Mouse (Mus musculus) MEL (cell line): Measurements from ENCODE around the gene Tpsg1. TPM values are rescaled to one million over a fixed set of nuclear protein-coding genes. Genes with fewer than 3 reads are reported as not detected.

Source experiments
- DNase-seq: peaks from one replicate; pipeline ENCODE4 v3.0.0; 2011; ENCODE audit warnings: low read depth, low spot score
- H3K27ac ChIP-seq: 2 replicates; pipeline ENCODE4 v1.5.1; 2012; ENCODE audit warnings: low read depth, mild to moderate bottlenecking, control low read depth, low read length, moderate library complexity; ENCODE audit not compliant: control insufficient read depth
- H3K27me3 ChIP-seq, 2 experiments: fragments of 150-350 bp in 1 of 2; sonication (generic) in 1 of 2; 2 replicates each; pipeline ENCODE4 v1.6.1; 2012; ENCODE audit warnings: low read length in 2 of 2, mild to moderate bottlenecking in 2 of 2, improper control_type of control experiment in 1 of 2, moderate library complexity in 1 of 2; ENCODE audit not compliant: insufficient read depth in 2 of 2, control insufficient read depth in 1 of 2
- H3K36me3 ChIP-seq, 2 experiments: 2 replicates each; pipeline ENCODE4 v1.6.1; 2012 to 2014; ENCODE audit warnings: low read length in 2 of 2, improper control_type of control experiment in 1 of 2, inconsistent platforms in 1 of 2, mild to moderate bottlenecking in 1 of 2; ENCODE audit not compliant: insufficient read depth in 2 of 2, control insufficient read depth in 1 of 2
- H3K4me1 ChIP-seq, 2 experiments: fragments of 150-350 bp in 1 of 2; sonication (generic) in 1 of 2; 2 replicates each; pipeline ENCODE4 v1.6.1; 2012; ENCODE audit warnings: low read length in 2 of 2, improper control_type of control experiment in 1 of 2, mild to moderate bottlenecking in 1 of 2; ENCODE audit not compliant: insufficient read depth in 2 of 2, control insufficient read depth in 1 of 2
- H3K4me3 ChIP-seq, 2 experiments: fragments of 150-350 bp in 1 of 2; sonication (generic) in 1 of 2; 2 replicates each; pipeline ENCODE4 v1.5.1; 2012; ENCODE audit warnings: low read depth in 2 of 2, low read length in 2 of 2, mild to moderate bottlenecking in 2 of 2, moderate library complexity in 2 of 2, control low read depth in 1 of 2, improper control_type of control experiment in 1 of 2; ENCODE audit not compliant: control insufficient read depth in 1 of 2, insufficient read depth in 1 of 2
- H3K79me2 ChIP-seq: 2 replicates; pipeline ENCODE4 v1.6.1; 2012; ENCODE audit warnings: mild to moderate bottlenecking, low read length, moderate library complexity; ENCODE audit not compliant: control insufficient read depth, poor library complexity, insufficient read depth
- H3K9ac ChIP-seq: 2 replicates; pipeline ENCODE4 v1.6.1; 2012; ENCODE audit warnings: low read depth, mild to moderate bottlenecking, control low read depth, low read length, moderate library complexity; ENCODE audit not compliant: control insufficient read depth, poor library complexity, severe bottlenecking
- H3K9me3 ChIP-seq: fragments of 150-350 bp; sonication (generic); replicated peaks from 2 replicates; pipeline ENCODE4 v1.6.1; 2012; ENCODE audit warnings: mild to moderate bottlenecking, low read length, improper control_type of control experiment, moderate library complexity; ENCODE audit not compliant: insufficient read depth
- BHLHE40 ChIP-seq: IDR thresholded peaks from 2 replicates; pipeline ENCODE4 v1.6.1; 2012; ENCODE audit warnings: low read depth, mild to moderate bottlenecking, inconsistent platforms, low read length, improper control_type of control experiment, borderline replicate concordance
- CTCF ChIP-seq, 3 experiments: IDR thresholded peaks in 2 of 3; conservative IDR thresholded peaks in 1 of 3; 2 replicates each; pipeline ENCODE4 v1.5.1; 2011 to 2012; ENCODE audit warnings: low read length in 3 of 3, low read depth in 2 of 3, mild to moderate bottlenecking in 2 of 3, improper control_type of control experiment in 1 of 3, inconsistent platforms in 1 of 3, mixed read lengths in 1 of 3, moderate library complexity in 1 of 3; ENCODE audit not compliant: control insufficient read depth in 1 of 3, insufficient read depth in 1 of 3, poor library complexity in 1 of 3, severe bottlenecking in 1 of 3
- EP300 ChIP-seq, 2 experiments: IDR thresholded peaks; 2 replicates each; pipeline ENCODE4 v1.6.1; 2011; ENCODE audit warnings: improper control_type of control experiment in 2 of 2, low read length in 2 of 2, low read depth in 1 of 2, mild to moderate bottlenecking in 1 of 2
- HCFC1 ChIP-seq: IDR thresholded peaks from 2 replicates; pipeline ENCODE4 v1.6.1; 2012; ENCODE audit warnings: low read depth, mild to moderate bottlenecking, inconsistent platforms, low read length, improper control_type of control experiment, moderate library complexity
- JUND ChIP-seq: IDR thresholded peaks from 2 replicates; pipeline ENCODE4 v1.6.1; 2011; ENCODE audit warnings: low read depth, mild to moderate bottlenecking, improper control_type of control experiment, low read length
- MAFK ChIP-seq: IDR thresholded peaks from 2 replicates; pipeline ENCODE4 v1.6.1; 2011; ENCODE audit warnings: low read depth, mild to moderate bottlenecking, low read length, improper control_type of control experiment, borderline replicate concordance
- MAX ChIP-seq: IDR thresholded peaks from 2 replicates; pipeline ENCODE4 v1.6.1; 2011; ENCODE audit warnings: low read length, improper control_type of control experiment
- MAZ ChIP-seq: IDR thresholded peaks from 2 replicates; pipeline ENCODE4 v1.6.1; 2012; ENCODE audit warnings: low read depth, mild to moderate bottlenecking, inconsistent platforms, low read length, improper control_type of control experiment
- MEF2A ChIP-seq: IDR thresholded peaks from 2 replicates; pipeline ENCODE4 v1.6.1; 2014; ENCODE audit warnings: low read depth, mild to moderate bottlenecking, inconsistent platforms, low read length, improper control_type of control experiment; ENCODE audit not compliant: poor library complexity, insufficient replicate concordance, severe bottlenecking; ENCODE audit errors: extremely low read depth
- MXI1 ChIP-seq: IDR thresholded peaks from 2 replicates; pipeline ENCODE4 v1.6.1; 2011; ENCODE audit warnings: mild to moderate bottlenecking, low read depth, low read length, improper control_type of control experiment
- NELFE ChIP-seq: IDR thresholded peaks from 2 replicates; pipeline ENCODE4 v1.6.1; 2011; ENCODE audit warnings: low read depth, low read length, improper control_type of control experiment
- NRF1 ChIP-seq: IDR thresholded peaks from 2 replicates; pipeline ENCODE4 v1.6.1; 2014; ENCODE audit warnings: low read depth, mild to moderate bottlenecking, inconsistent platforms, low read length, improper control_type of control experiment, moderate library complexity; ENCODE audit not compliant: poor library complexity, insufficient read depth, severe bottlenecking
- POLR2A ChIP-seq, 2 experiments: IDR thresholded peaks; 2 replicates each; pipeline ENCODE4 v1.6.1; 2011 to 2012; ENCODE audit warnings: low read length in 2 of 2, mild to moderate bottlenecking in 2 of 2, control low read depth in 1 of 2, improper control_type of control experiment in 1 of 2, low read depth in 1 of 2, moderate library complexity in 1 of 2; ENCODE audit not compliant: control insufficient read depth in 1 of 2, insufficient read depth in 1 of 2, poor library complexity in 1 of 2
- POLR2AphosphoS2 ChIP-seq: IDR thresholded peaks from 2 replicates; pipeline ENCODE4 v1.6.1; 2011; ENCODE audit warnings: low read length, improper control_type of control experiment
- RAD21 ChIP-seq: IDR thresholded peaks from 2 replicates; pipeline ENCODE4 v1.6.1; 2011; ENCODE audit warnings: mild to moderate bottlenecking, low read depth, low read length, improper control_type of control experiment
- SIN3A ChIP-seq: IDR thresholded peaks from 2 replicates; pipeline ENCODE4 v1.6.1; 2012; ENCODE audit warnings: low read length, improper control_type of control experiment, inconsistent platforms
- SMC3 ChIP-seq: IDR thresholded peaks from 2 replicates; pipeline ENCODE4 v1.6.1; 2011; ENCODE audit warnings: low read depth, low read length, improper control_type of control experiment
- TAL1 ChIP-seq: IDR thresholded peaks from 2 replicates; pipeline ENCODE4 v1.6.1; 2012; ENCODE audit warnings: mild to moderate bottlenecking, inconsistent platforms, low read length, moderate library complexity, mixed read lengths
- TBP ChIP-seq: IDR thresholded peaks from 2 replicates; pipeline ENCODE4 v1.8.0; 2011; ENCODE audit warnings: low read depth, low read length, improper control_type of control experiment
- TCF12 ChIP-seq: IDR thresholded peaks from 2 replicates; pipeline ENCODE4 v1.6.1; 2014; ENCODE audit warnings: low read depth, mild to moderate bottlenecking, inconsistent platforms, low read length, improper control_type of control experiment, moderate library complexity
- USF1 ChIP-seq: IDR thresholded peaks from 2 replicates; pipeline ENCODE4 v1.6.1; 2014; ENCODE audit warnings: low read depth, mild to moderate bottlenecking, inconsistent platforms, low read length, improper control_type of control experiment, moderate library complexity
- ZC3H11A ChIP-seq: IDR thresholded peaks from 2 replicates; pipeline ENCODE4 v1.6.1; 2012; ENCODE audit warnings: low read depth, mild to moderate bottlenecking, inconsistent platforms, low read length, improper control_type of control experiment
- ZKSCAN1 ChIP-seq: IDR thresholded peaks from 2 replicates; pipeline ENCODE4 v1.6.1; 2012; ENCODE audit warnings: low read depth, mild to moderate bottlenecking, inconsistent platforms, low read length, improper control_type of control experiment, moderate library complexity
- ZMIZ1 ChIP-seq: IDR thresholded peaks from 2 replicates; pipeline ENCODE4 v1.6.1; 2012; ENCODE audit warnings: low read depth, mild to moderate bottlenecking, inconsistent platforms, low read length, improper control_type of control experiment, moderate library complexity
- ZNF384 ChIP-seq: IDR thresholded peaks from 2 replicates; pipeline ENCODE4 v1.6.1; 2012; ENCODE audit warnings: low read depth, mild to moderate bottlenecking, inconsistent platforms, low read length, improper control_type of control experiment
- polyA plus RNA-seq, 2 experiments: library from polyadenylated mRNA; stranded (reverse) in 1 of 2; unstranded in 1 of 2; fragments of >175 nt in 1 of 2; fragments of >200 nt in 1 of 2; gene quantifications; 2 replicates each; pipeline versions ENCODE4 v1.2.1 to v1.2.4; 2012; ENCODE audit warnings: low replicate concordance in 2 of 2, low read depth in 1 of 2; ENCODE audit not compliant: insufficient read length in 2 of 2, insufficient read depth in 1 of 2, missing spikeins in 1 of 2
- total RNA-seq: library from RNA; depleted of rRNA; stranded (reverse); fragments of 300-350 nt; gene quantifications from 2 replicates; pipeline ENCODE4 v1.2.3, GENCODE M21; 2012

Tpsg1 gene
- total and polyA plus RNA-seq, 3 experiments = not detected

DNA sequence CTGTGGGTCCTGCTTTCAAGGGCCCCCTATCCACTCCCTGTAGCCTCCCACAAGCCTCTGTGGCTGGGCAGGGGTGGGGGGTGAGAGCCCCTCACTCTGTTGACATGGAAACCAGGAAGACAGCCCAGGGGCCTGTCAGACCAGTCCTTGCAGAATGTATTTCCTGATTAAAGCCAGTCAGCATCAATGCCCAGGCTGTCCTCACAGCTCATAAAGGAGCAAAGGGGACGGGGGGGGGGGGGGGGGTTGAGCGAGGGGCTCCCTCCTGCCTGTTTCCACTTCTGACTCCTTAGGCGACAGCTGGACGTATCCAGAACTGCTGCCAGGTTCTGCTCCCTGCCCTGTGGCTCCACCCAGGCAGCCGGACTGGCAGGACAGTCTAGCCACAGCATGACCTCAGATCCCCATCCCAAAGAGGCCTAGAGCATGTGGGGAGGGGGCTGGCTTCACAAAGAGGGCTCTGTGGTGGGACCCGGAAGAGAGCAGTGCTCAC is 46.4 kb downstream of the Tpsg1 start:
- H3K4me3 ChIP-seq = no peak overlapping the region
- no peaks in the 10 kb centered on the region for H3K4me1 ChIP-seq
- no peak overlapping the region for H3K9ac ChIP-seq
- no peak for DNase-seq
- no peak for TF ChIP-seq MAZ
- no peak for TF ChIP-seq ZC3H11A
- no peak for TF ChIP-seq HCFC1
- no peak for TF ChIP-seq RAD21
- no peak for TF ChIP-seq TBP
- TF ChIP-seq POLR2A (IDR thresholded peaks at IDR 0.05; ENCODE audit: control insufficient read depth in 1 of 2, insufficient read depth in 1 of 2, low read depth in 1 of 2, low read length in 2 of 2, poor library complexity in 1 of 2) = no peak
- no peak for TF ChIP-seq JUND
- TF ChIP-seq MAX = no peak
- no peak for TF ChIP-seq SIN3A
- TF ChIP-seq TCF12 = no peak
- no peak for TF ChIP-seq ZMIZ1
- no peak for TF ChIP-seq USF1
- TF ChIP-seq ZNF384 = no peak
- TF ChIP-seq SMC3 = no peak
- TF ChIP-seq MEF2A = no peak
- TF ChIP-seq BHLHE40 = no peak
- no peaks in the 10 kb centered on the region for H3K27me3 ChIP-seq
- no peaks in the 10 kb centered on the region for H3K36me3 ChIP-seq
- H3K27ac ChIP-seq = no peak overlapping the region
- H3K9me3 ChIP-seq = no peaks in the 10 kb centered on the region
- H3K79me2 ChIP-seq = no peaks in the 10 kb centered on the region

DNA sequence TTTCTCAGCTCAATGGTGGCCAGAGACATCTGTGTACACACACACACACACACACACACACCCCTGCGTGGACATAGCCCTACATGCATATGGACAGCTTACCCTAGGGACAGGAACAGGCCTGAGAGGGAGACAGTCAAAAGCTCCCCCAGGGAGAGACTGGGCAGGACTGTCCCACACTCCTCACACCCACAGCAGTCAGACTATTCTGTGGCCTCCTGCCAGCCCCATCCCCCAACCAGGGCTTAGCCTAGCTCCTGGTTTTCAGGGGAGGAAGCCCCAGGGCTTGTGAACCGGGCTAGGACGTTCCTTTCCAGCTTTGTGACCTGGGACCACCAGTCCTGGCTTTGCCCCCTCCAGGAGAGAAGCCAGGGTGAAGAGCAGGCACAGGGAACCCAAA is 47.1 kb downstream of the Tpsg1 start:
- Histone ChIP-seq H3K36me3 (no peaks in the 10 kb centered on the region), H3K79me2 (no peaks in the 10 kb centered on the region), H3K4me3 (no peak overlapping the region), H3K27ac (no peak overlapping the region), H3K4me1 (no peaks in the 10 kb centered on the region), H3K27me3 (no peaks in the 10 kb centered on the region), H3K9ac (no peak overlapping the region), H3K9me3 (no peaks in the 10 kb centered on the region)
- no peak for TF ChIP-seq MXI1
- TF ChIP-seq TAL1 = no peak
- TF ChIP-seq NELFE = no peak
- TF ChIP-seq TCF12 = no peak
- no peak for TF ChIP-seq MAFK
- no peak for TF ChIP-seq ZKSCAN1
- no peak for TF ChIP-seq EP300 (IDR thresholded peaks at IDR 0.05; ENCODE audit: low read depth in 1 of 2, low read length in 2 of 2)
- TF ChIP-seq NRF1 = no peak
- TF ChIP-seq CTCF (IDR thresholded peaks at IDR 0.05 in 2 of 3, conservative IDR thresholded peaks at IDR 0.05 in 1 of 3; ENCODE audit: control insufficient read depth in 1 of 3, insufficient read depth in 1 of 3, low read depth in 2 of 3, low read length in 3 of 3, poor library complexity in 1 of 3, severe bottlenecking in 1 of 3) = no peak
- TF ChIP-seq HCFC1 = no peak
- no peak for TF ChIP-seq POLR2AphosphoS2
- no peak for DNase-seq
